Mouse (Mus musculus): ENCODE results near the gene Eri2.

- no peak for TF ChIP-seq POLR2A (IDR thresholded peaks at IDR 0.05; ENCODE audit: insufficient read length, low read depth)
- TF ChIP-seq USF1 (IDR thresholded peaks at IDR 0.05; ENCODE audit: low read depth) = no peak
- no peak for TF ChIP-seq TCF3 (IDR thresholded peaks at IDR 0.05; ENCODE audit: insufficient read length, low read depth)
- TF ChIP-seq TCF12 (IDR thresholded peaks at IDR 0.05; ENCODE audit: insufficient read depth, poor library complexity, severe bottlenecking) = no peak
- no peak for TF ChIP-seq MYOG (IDR thresholded peaks at IDR 0.05; ENCODE audit: control insufficient read depth in 1 of 3, insufficient read depth in 1 of 3, insufficient read length in 2 of 3, low read depth in 2 of 3)
- TF ChIP-seq E2F4 (IDR thresholded peaks at IDR 0.05; ENCODE audit: insufficient read depth) = no peak
- no peak for TF ChIP-seq MAX (IDR thresholded peaks at IDR 0.05; ENCODE audit: low read depth)
- no peak for TF ChIP-seq CEBPB (IDR thresholded peaks at IDR 0.05; ENCODE audit: insufficient read depth, poor library complexity, severe bottlenecking)
These were observed 26.9 kb downstream of the Eri2 start for GRCm38 (mm10) chr7:119766996-119767395.

Measured in myocyte (in vitro differentiated cells).